Mouse (Mus musculus) R1 (cell line): ENCODE results near the gene Foxc1.
A peak's percentile ranks its signal among the peaks of the same experiment; 100 is the strongest.

Experiments
- DNase-seq: peaks from one replicate; pipeline ENCODE4 v3.0.0-alpha.2; 2018; ENCODE audit warnings: low read depth, low spot score

The Foxc1 gene

DNA sequence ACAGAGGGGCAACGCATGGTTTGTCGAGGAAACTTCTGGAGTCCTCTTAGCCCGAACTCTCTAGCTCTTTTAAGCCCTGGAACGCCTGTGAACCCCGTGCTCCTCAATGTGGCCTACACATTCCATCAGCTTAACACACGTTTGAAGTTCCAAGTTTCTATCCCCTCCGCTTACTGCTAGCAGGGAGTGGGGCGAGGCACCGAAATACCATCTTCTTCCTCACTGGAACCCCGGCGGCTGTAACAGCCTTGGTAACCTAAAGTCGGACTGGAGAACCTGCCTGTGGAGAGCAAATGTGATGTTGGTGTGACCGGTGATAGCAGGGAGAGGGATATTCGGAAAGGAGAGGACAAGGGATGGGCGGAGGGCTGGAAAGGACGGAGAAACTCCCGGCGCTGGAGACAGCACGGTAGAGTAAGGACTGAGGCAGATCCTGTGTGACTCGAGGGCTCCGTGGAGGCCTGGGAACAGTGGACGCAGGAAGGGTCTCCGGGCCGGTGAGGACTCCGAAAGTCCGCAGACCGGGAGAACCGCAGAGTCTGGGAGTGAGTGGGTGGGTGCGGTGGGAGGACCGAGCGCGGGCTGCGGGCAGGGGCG is 504 bp upstream of the Foxc1 start:
- peak; percentile 41 for DNase-seq

GRCm38 (mm10) chr13:31806890-31807735 is 680 bp downstream of the Foxc1 start:
- DNase-seq, result peak; percentile 49

GRCm38 (mm10) chr13:31807736-31808115 is 1.3 kb downstream of the Foxc1 start:
- no peak for DNase-seq

- peak; percentile 36 for DNase-seq
Observed at GRCm38 (mm10) chr13:31808116-31808803, 1.8 kb downstream of the Foxc1 start.

- no peak for DNase-seq
Observed at GRCm38 (mm10) chr13:31808804-31809420, 2.5 kb downstream of the Foxc1 start.

GRCm38 (mm10) chr13:31809701-31810100 is 3.3 kb downstream of the Foxc1 start:
- DNase-seq, result no peak

DNA sequence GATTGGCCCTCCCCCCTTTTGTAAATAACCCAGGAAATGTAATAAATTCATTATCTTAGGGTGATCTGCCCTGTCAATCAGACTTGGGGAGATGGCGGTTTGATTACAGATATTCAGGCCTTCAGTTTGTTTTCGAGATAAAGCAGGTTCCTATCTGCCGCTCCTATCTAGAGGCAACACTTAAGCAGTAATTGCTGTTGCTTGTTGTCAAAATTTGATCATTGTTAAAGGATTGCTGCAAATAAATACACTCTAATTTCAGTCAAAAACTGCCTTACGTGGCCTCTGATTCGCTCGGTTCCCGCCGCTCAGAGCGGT is 3.9 kb downstream of the Foxc1 start:
- no peak for DNase-seq

- DNase-seq, result peak; percentile 46
Observed at GRCm38 (mm10) chr13:31810693-31811541, 4.5 kb downstream of the Foxc1 start.

DNA sequence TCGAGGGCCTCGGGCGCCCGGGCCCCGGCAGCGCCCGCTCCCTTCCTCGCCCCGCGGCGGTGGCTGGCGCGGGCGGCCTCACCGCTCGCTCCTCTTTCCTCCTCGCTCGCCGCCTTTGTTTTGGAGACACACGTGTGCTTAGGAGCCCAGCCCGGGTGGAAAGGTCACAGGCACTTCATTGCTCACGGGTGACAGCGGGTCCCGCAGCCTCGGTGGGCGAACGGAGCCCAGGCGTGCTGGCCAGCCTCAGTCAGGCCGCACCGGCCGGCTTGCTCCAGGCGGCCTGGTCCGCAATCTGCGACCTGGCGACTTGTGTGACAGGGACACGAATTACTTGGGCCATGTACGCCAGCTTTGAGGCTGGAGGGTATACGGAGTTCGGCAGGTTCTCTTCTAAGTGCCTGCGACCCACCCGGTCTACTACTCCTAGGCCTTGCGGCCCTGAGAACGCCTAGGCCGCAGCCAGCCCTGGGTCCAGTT is 5.1 kb downstream of the Foxc1 start:
- DNase-seq, result peak; percentile 50

DNA sequence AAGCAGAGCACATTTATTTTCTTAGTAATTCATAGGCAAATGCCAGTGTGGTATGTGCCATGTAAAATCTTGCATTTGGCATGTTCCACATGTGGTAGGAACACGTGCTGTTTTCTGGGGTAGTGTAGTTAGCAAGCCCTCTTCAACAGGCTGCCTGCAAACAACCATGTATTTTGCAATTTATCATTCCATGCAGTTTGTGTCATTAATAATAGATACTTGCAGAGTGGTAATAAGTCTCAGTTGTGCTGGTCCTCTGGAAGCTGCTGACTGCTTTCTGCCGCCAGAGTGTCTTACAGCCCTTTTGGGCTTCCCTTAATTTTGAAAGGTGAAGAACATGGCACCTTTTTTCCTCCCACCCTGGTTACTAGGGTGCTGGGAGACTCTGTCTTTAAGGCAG is 6.3 kb downstream of the Foxc1 start:
- no peak for DNase-seq

GRCm38 (mm10) chr13:31815383-31816003 is 9.1 kb downstream of the Foxc1 start:
- DNase-seq, result no peak

DNA sequence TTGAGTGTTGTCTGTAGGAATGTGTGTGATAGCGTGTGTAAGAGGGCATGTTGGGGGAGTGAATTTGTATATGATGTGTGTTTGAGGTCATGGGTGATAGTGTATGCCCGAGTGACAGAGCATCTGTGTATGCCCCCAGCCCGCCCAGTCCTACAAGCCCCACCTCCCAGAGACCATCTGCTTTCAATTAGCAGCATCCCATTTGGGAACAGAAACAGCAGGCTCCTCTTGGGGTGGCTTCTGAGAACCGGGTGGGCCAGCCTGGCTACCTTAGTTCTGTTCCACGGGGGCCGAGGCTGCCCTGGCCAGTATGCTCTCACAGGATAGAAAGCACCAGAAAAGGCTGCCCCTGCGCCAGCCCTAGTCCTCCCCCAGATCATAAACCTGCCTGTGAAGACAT is 11.9 kb downstream of the Foxc1 start:
- DNase-seq, result no peak

DNA sequence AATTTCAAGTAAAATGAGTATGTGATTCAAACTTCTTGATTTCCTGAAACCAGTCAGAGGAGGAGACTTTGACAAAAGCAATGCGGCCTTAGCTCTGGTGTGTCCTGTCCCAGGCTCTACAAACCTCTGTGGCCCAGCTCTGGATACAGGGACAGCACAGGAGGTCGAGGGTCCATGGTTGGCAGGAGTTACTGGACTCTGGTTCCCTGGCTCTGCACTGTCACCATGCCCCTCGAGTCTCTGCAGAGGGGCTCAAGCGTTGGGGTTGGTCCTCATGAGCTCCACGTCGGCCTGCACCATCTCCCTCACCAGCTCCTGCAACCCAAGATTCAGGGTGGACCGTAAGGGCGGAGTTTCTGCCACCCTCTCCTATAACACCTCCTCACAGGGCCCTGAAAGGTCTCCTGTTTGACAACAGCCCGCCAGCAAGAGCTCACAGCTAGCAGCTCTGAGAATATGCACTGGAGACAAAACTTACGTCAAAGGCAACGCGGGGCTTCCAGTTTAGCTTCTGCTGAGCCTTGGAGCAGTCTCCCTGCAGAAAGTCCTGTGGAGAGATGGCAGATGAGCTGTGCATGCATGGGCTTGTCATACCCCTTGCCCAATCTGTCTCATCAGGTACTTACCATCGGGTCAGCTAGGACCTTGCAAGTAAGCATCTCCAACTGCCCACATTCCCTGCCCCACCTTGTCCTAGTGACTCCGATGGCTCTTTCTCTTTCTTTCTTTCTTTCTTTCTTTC is 13.4 kb downstream of the Foxc1 start:
- DNase-seq, result no peak

- no peak for DNase-seq
Observed at GRCm38 (mm10) chr13:31820587-31821017, 14.2 kb downstream of the Foxc1 start.

- DNase-seq, result no peak
Observed at GRCm38 (mm10) chr13:31821050-31821449, 14.6 kb downstream of the Foxc1 start.

DNA sequence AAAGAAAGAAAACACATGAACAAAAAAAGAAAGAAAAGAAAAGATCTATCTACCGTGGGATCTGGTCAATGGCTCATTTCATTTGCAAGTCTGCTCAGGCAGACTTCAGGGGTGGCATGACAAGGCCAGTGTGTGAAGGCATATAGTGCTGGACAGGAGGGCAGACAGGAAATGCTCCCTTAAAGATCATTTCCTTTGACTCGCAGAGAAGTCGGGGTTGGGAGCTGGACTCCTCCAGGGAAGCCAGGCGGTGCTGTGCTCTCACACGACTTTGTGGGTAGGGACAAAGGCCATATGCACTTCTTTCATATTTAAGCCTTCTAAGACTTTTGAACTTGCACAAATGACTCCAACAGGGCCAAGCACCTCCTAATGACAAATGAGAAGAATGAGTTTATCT is 16.9 kb downstream of the Foxc1 start:
- no peak for DNase-seq

- DNase-seq, result no peak
Observed at GRCm38 (mm10) chr13:31825180-31825579, 18.7 kb downstream of the Foxc1 start.

- no peak for DNase-seq
Observed at GRCm38 (mm10) chr13:31827160-31827559, 20.7 kb downstream of the Foxc1 start.

DNA sequence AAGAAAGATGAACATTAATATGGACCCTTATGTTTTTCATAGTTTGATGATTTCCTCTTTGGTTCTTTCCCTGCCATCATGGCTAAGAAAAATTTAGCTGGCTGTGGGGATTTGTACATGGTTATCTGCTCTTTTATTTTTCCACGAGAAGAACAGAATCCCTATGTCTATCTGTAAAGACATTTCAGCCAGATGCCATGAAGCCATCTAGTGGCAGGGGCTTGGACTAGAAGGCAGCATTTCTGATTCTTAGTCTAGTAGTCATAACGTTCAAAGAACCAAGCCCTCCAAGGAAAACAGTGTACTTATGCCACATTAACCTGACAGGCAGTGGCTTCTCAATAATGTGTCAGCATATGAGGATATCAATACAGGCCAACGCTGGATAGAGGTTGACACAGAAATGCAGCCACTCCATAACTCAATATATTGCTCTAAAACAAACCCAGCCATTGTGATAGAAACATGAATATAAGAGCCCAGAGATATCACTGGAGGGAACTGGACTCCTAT is 21.4 kb downstream of the Foxc1 start:
- no peak for DNase-seq

- DNase-seq, result no peak
Observed at GRCm38 (mm10) chr13:31828446-31828845, 22.0 kb downstream of the Foxc1 start.
